Mouse (Mus musculus): Measurements from ENCODE around the gene Washc4. TPM values are rescaled to one million over a fixed set of nuclear protein-coding genes. Genes with fewer than 3 reads are reported as not detected.
"Not testable (repeated sequence)": the region's sequence is repeated elsewhere in the genome, so short reads cannot be mapped to it uniquely, and the experiment has no call there.

The Washc4 gene
- 10 to 100 TPM; 11.4 to 12.7 TPM for total RNA-seq (2021)
- long read RNA-seq, experiment 1, partial matches to known transcripts = 0 of 1 reads
- long read RNA-seq, experiment 1, other reads (novel, unspliced or antisense) = 1 of 1 reads
- long read RNA-seq, experiment 2, full-length matches to known transcripts = 1 of 9 reads
- long read RNA-seq, experiment 2, partial matches to known transcripts = 3 of 9 reads
- long read RNA-seq, experiment 2, other reads (novel, unspliced or antisense) = 5 of 9 reads

DNA sequence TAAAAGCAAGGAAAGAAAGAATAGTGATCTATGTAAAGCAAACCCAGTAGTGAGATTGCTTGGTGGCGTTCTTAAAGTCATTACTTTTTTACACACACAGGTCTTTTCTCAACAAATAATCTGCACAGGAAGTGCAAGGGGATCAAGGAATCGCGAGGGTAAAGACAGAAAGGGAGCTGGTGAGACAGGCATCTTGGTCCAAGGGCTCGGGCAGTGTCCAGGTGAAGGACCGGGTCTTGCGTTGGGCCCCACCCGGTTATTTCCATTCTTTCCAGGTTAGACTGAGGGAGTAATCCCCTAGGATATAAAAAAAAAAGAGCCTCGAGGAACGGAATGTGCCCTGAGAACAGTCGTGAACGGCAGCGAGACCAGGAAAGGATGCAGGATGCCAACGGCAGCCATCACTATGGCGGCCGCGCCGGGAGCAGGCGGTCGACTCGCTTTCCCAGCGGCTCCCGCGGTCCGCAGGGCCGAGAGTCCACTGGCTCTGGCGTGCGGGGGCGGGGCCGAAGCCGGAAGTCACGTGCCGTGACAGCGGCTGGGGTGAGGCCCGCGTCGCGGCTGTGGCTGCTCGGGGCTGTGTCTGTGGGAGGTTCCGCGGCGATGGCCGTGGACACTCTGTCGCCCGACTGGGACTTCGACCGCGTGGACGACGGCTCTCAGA lies at the start of gene Washc4:
Gene Washc4 (plus strand): TSS at position 314 of the 664 bp plus-strand sequence.
- DNase-seq = peak; percentile 98
- intact Hi-C loops (cut with DNase I; ENCODE audit: low total_unique reads) = no loop called here

DNA sequence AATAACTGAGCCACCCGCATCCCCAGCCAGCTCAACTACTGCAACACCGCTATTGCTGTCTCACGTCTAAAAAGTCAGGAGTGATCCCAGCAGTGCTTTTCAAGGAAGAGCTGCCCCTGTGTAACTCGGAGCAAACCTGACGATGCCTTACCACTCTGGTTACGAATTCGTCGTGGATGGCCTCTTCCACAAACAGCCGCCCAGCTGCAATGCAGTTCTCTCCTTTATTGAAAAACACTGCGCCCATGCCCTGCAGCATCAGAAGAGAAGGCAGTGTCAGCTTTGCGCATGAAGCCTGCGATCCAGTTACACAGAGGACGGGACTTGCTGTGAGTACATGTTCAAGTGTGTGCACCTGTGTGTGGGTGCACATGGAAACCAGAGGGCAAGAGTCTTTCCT lies 46.2 kb upstream of the Washc4 start:
- DNase-seq = no peak
- intact Hi-C loops (cut with DNase I; ENCODE audit: low total_unique reads) = no loop called here

DNA sequence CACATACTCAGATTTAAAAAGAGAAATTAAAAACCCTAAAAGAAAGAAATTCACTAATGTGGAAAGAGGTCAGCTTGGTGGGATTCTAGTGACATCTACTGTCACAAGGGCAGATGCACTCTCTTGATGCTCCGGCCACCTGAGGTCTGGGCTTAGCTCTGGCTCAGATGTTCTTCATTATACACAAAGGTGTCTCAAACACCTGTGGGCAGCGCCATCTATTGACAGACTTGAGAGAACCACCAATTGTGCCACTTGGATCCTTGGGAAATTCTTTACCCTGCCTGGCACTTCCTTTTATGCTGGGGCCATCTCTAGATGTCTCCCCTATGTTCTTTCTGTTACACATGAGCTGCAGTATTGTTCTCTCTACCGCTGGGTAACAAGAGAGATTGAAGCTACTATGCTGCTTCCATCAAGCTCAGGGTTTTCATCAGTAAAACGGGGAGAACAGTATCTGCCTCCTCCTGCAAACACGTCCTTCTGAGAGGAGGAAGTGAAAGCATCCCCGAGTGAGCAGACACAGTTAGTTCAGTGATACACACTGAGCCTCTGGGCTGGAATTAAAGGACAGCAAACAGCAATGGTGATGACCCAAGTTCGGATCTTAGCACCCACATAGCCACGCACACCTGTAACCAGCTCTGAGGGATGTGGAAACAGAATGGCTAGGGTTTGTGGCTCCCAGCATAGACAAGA lies 34.4 kb upstream of the Washc4 start:
- intact Hi-C loops (cut with DNase I; ENCODE audit: low total_unique reads) = no loop called here
- DNase-seq = no peak

DNA sequence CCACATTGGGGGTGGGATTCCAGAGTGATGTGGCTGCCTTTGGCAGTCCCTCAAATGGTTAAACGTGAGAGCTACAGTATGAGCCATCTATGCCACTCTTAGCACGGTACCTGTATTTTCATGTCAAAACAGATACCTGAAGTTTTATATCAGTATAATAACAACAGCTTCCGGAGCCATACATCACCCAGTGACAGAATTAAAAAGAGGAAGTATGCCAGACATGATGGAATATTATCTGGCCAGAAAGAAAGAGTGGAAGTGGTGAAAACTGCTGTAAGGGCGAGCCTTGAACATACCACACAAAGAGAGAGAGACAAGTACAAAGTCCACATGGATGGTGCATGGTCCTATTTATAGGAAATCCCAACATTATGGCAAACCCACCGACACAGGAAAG lies 32.2 kb upstream of the Washc4 start:
- intact Hi-C loops (cut with DNase I; ENCODE audit: low total_unique reads) = no loop called here
- no peak for DNase-seq

DNA sequence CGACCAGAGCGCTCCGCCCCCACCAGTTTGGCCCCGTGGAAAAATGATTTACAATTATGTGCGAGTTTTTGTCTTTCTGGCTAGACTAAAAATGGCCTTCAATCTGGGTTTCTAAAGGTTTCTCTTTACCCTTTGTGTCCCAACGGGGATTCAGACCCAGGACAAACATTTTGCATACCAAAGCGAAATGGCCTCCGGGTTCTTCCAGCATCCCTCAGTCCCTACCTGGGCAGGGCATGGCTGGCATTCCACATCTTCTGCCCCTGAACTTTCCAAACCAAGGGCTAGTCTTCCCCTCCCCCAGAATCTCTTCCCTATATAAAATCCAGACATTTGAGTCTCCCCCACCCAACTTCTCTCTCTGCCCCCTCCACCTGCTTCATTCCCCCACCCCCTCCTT lies 29.8 kb upstream of the Washc4 start:
- DNase-seq = no peak
- intact Hi-C loops (cut with DNase I; ENCODE audit: low total_unique reads) = no loop called here

DNA sequence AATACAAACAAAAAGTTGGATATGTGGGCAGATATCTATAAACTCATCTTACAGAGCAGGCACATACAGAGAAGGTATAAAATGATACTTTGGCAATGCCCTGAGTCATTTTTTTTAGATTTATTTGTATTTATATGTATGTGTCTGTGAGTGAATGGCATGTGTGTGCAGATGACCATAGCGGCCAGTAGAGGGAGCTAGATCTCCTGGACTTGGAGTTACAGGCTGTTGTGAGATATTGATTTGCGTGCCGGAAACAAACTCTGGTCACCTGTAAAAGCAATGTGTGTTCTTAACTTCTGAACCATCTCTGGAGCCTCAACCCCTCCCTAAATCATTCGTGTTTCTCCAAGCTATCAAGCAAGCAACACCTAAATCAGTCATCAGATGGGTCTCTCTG lies 22.6 kb upstream of the Washc4 start:
- DNase-seq = no peak
- intact Hi-C loops (cut with DNase I; ENCODE audit: low total_unique reads) = no loop called here

DNA sequence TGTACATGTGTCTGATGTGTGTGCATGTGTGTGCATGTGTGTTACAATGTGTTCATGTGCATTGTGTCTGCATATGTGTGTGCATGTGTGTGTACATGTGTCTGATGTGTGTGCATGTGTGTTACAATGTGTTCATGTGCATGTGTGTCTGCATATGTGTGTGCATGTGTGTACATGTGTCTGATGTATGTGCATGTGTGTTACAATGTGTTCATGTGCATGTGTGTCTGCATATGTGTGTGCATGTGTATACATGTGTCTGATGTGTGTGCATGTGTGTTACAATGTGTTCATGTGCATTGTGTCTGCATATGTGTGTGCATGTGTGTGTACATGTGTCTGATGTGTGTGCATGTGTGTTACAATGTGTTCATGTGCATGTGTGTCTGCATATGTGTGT lies 19.3 kb upstream of the Washc4 start:
- DNase-seq; intact Hi-C loops (cut with DNase I; ENCODE audit: low total_unique reads): not testable (repeated sequence)

DNA sequence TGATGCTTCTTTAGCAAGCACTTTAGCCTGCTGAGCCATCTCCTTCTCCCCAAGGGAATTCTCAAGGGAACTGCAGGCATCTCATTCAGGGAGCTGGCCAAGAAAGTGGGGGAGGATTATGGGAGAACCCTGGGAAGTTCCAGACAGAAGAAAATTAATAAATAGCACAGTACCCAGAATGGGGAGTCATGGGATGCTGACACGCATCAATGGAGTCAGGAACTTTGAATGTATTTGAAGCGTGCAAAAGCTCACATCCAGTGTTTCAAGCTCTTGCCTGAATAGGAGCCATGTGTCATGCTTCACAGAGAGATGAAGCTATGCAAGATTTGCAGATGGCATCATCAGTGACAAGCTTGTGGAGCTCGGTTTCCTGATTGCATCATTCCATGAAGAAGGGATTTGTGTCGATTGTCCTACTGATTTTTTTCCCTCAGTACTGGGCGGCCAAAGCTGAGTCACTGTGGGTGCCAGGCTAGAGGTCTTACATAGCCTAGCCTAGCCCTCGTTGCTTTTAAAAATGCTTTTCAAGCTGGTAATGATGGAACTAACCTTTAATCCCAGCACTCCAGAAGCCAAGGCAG lies 13.1 kb upstream of the Washc4 start:
- intact Hi-C loops (cut with DNase I; ENCODE audit: low total_unique reads) = no loop called here
- no peak for DNase-seq

DNA sequence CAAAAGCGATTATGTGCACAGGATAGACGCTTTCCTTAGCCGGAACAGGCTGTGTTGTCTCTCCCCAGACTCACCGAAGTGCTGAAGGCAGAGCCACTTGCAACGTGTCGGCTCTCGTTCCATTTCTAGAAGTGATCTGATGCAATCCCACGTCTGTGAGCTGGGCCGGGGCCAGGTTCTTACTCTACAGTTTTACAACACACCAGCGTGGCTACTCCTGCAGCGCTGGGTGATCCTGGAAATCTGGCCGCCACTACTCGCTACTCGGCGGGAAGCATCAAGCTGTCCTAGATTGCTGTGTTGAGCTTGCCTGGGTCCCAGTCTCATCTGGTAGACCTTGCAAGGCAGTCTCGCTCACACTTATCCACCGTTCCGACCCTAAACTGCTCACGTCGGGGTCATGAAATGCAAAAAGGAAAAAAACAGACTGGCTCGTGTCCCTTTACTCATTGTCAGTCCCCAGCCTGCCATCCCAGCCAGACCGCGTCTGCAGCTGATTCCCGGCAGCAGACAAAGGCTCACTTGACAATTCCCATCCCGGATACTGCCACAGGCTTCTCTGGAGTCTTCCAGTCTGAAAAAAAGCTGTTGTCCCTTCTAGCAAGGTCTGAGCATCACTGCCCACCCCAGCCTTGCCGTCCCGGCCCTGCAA lies 10.2 kb upstream of the Washc4 start:
- intact Hi-C loops (cut with DNase I; ENCODE audit: low total_unique reads) = no loop called here

DNA sequence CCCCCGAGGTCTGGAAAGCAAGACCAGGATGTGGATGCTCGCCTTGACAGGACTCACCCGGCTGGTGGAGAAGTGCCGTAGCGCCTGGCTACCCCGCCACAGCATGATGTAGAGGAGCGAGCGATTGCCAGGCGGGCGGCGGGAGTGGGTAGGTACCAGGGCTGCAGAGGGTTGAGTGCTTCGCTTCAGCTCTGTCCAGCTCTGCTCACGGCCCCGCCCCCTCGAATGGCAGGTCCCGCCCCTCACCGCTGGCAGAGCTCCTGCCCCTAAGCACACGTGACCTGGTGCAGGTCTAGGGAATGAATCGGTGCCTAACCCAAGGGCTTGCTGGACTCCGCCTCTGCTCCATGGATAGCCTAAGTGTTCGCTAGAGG lies 9.7 kb upstream of the Washc4 start, which contains the start of gene Aldh1l2:
Gene Aldh1l2 (minus strand): TSS at position 231 of the 374 bp plus-strand sequence.
- peak; percentile 70 for DNase-seq
- intact Hi-C loops (cut with DNase I; ENCODE audit: low total_unique reads) = no loop called here

More for the DNA sequence above, 10.2 kb upstream of the Washc4 start:
- peak; percentile 72 for DNase-seq

DNA sequence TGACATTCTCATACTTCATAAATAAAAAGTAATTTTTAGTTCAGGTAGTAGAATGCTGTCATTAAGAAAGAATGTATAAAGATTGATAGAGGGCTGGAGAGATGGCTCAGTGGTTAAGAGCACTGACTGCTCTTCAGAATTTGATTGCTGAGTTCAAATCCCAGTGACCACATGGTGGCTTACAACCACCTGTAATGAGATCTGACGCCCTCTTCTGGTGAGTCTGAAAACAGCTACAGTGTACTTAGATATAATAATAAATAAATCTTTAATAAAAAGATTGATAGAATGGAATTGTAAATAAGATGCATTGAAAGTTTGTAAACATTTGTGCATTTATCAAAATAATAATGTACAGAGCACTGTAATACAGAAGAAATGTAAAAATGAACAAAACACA lies 7.1 kb upstream of the Washc4 start:
- intact Hi-C loops (cut with DNase I; ENCODE audit: low total_unique reads) = no loop called here
- DNase-seq = no peak

DNA sequence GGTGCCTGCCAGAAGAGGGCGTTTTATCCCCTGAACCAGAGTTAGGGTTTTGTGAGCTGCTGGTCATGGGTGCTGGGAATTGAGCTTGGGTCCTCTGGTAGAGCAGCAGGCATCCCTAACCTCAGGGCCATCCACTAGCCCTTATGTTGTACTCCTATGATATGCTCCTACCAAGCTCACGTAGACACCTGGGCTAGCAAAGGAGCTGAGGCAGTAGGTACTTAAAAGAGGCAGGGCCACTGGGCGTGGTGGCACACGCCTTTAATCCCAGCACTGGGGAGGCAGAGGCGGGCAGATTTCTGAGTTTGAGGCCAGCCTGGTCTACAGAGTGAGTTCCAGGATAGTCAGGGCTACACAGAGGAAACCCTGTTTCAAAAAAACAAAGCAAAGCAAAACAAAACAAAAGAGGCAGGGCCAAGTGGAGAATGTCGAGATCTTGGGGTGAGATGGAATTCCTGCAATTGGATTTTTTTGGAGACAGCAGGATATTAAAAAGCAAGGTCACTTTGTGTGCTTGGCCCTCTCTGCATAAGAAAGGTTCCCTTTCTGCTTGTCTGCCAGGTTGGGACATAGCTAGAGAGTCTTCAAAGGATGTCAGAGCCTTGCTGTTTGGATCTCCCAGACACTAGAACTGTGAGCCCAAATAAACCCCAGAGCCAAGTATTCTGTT lies 4.1 kb upstream of the Washc4 start:
- DNase-seq = no peak
- intact Hi-C loops (cut with DNase I; ENCODE audit: low total_unique reads) = no loop called here

DNA sequence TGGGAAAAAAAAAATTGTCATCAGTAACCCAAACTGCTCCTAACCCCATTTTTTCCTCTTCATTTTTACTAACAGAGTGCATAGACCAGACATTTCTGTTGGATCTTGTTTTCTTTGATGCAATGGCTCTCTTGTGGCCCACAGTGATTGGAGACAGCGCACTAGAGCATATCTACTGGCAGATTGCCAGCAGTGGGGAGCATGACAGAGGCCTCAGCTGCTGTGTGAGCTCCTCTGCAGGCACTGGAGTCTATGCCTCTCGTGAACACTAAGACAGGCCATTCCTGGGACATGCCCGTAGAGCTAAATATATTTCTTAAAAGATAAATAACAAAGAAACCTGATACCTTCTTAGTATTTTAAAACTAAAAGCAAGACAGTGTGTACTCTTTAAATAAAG lies 3.5 kb upstream of the Washc4 start:
- intact Hi-C loops (cut with DNase I; ENCODE audit: low total_unique reads) = no loop called here
- DNase-seq = no peak

DNA sequence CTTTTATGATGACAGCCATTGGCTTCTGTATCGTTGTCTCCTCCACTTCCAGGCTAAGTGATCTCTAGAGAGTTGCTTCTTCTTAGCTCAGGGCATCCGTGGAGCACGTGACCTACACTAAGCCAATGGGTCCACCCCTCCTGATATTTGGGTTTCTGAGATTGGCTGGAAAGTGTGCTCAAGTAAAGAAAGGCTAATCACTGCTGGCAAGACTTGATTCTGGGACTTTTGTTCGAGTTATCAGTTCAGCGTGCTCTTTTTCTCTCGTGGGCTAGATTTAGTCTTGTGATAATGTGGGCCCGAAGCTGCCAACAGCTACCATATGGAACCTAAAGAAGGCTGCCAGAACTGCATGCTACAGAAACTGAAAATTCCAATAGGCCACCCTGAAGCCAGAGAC lies 1.3 kb upstream of the Washc4 start:
- intact Hi-C loops (cut with DNase I; ENCODE audit: low total_unique reads) = no loop called here
- DNase-seq = no peak

DNA sequence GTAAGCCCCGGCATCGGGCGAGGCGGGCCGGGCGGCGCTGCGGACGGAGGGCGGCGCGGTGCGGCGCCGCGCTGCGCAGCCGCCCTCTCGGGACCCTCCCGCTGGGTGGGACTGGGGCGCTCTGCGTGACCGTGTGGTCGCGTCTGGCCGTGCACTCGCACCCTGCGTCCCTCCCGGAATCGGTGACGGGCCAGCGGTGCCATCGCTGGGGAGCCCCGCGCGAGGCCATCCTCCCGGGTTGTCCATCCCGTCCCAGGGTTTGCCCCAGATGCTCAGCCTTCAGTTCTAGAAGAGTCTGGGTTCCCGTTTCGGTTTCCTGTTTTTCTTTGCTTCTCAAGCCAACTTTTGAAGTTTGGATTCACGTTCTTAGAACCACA lies 539 bp downstream of the Washc4 start:
- intact Hi-C loops (cut with DNase I; ENCODE audit: low total_unique reads) = no loop called here
- DNase-seq = peak; percentile 56

DNA sequence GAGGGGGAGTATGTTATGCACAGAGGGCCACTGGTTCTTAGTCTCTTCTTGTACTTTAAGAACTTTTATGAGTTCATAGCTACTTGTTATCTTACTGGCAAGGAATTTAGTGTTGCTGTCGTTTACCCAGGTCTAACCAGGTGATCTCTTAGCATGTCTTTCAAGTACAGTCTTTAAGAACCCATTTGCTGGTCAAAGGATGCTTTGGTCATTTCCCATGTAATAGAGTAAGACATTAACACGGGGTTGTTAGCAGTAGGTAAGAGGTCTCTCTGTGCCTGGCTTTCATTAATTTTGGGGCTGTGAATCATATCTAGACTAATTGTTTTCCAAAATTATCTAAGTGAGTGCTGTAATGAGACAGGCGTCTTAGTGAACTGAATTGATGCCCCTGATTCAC lies 1.8 kb downstream of the Washc4 start:
- intact Hi-C loops (cut with DNase I; ENCODE audit: low total_unique reads) = no loop called here
- no peak for DNase-seq

DNA sequence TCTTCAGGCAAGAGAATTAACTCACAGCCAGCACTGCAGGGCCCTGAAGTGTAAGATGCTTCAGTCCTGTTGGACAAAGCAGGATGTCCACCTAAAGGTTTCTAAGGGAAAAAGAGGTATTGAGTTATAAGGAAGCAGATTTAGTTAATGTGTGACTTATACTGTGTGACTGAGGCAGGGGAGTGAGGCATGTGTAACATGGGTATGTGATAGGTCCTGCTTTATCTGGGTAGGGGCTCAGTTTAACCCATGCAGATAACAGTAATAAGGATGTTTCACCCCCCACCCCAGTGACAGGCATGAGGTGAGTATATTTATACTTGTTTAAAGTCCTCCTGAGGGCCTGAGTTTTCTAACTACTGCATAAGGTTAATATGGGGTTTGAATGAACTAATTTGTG lies 19.5 kb downstream of the Washc4 start:
- intact Hi-C loops (cut with DNase I; ENCODE audit: low total_unique reads) = no loop called here
- DNase-seq = no peak

DNA sequence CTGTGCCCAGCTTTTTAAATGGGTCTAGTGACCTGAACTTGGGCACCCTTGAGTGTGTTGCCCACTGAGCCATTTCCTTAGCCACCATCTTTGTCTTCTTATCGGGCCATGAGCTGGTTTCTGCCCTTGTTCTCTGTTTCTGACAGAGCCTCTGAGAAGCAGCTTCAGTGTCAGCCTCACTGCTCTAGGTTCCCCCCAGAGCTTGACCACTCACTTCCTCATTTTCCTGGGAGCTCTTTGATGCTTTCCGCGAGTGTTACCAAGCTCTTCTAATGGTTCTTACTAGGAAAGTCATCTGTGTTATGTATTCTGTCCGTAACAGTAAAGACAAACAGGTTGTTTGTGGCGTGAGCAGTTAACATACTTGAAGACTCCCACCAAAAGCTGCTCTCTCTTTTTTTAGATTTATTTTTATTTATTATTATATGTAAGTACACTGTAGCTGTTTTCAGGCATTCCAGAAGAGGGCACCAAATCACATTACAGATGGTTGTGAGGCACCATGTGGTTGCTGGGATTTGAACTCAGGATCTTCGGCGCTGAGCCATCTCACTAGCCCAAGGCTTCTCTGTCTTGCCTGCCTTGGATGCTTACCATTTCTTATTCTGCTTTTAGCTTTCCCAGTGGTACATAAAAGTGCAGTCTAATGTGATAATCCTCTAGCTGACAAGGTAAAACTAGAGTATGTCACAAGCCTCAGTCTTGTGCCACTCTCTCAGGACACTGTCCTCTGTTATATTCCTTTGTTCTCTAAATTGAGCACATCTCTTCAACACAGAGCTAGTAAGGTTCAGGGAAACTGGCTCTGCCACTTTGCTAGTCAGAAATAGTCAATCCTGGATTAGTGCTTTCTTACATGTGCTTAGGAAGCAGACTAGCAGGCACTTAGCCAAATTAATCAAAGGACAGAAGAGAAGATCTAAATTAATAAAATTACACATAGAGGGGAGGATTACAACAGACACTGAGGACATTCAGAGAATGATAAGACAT lies 22.2 kb downstream of the Washc4 start:
- intact Hi-C loops (cut with DNase I; ENCODE audit: low total_unique reads) = no loop called here
- DNase-seq = no peak

Data from gastrocnemius, postnatal 14 days (tissue).